Mouse (Mus musculus): ENCODE measurements at regions not wholly inside any gene's neighbourhood (a gene's known extent, or its start where the extent isn't known, plus 50 kb on each side); places are given as distances from the start of the nearest gene placed in this dataset.

DNA sequence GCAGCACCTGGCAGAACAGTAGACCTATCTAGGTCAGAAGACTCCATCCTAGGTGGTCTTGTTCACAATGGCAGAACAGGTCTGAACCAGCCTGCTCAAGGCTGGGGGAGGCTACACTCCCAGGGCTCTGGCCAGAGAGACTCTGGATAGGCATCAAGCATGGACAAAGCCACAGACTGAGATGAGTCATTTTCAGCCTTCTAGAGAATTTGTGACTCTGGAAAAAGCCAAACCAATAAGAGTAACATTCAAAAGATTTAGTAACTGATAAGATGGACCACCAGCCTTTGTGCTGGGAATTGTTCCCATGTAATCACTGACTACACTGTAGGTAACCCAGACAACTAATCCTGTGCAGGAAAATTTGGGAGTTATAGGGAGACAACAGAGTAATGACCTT is 320.3 kb upstream of the Gm9747 start:
- TF ChIP-seq GATA1 (IDR thresholded peaks at IDR 0.05; ENCODE audit: borderline replicate concordance, low read length) (no peak), FLI1 (IDR thresholded peaks at IDR 0.05; ENCODE audit: low read length) (no peak)
